Mouse (Mus musculus): ENCODE results near the gene Rap2a. TPM values are rescaled to one million over a fixed set of nuclear protein-coding genes. Genes with fewer than 3 reads are reported as not detected.
A peak's percentile ranks its signal among the peaks of the same experiment; 100 is the strongest.

The Rap2a gene
- total RNA-seq (2021): 10 to 100 TPM; 16.5 to 16.8 TPM
- long read RNA-seq, experiment 1, full-length matches to known transcripts: 32 of 37 reads
- long read RNA-seq, experiment 1, partial matches to known transcripts: 5 of 37 reads
- long read RNA-seq, experiment 1, other reads (novel, unspliced or antisense): 0 of 37 reads
- long read RNA-seq, experiment 2, full-length matches to known transcripts: 27 of 33 reads
- long read RNA-seq, experiment 2, partial matches to known transcripts: 5 of 33 reads
- long read RNA-seq, experiment 2, other reads (novel, unspliced or antisense): 1 of 33 reads

DNA sequence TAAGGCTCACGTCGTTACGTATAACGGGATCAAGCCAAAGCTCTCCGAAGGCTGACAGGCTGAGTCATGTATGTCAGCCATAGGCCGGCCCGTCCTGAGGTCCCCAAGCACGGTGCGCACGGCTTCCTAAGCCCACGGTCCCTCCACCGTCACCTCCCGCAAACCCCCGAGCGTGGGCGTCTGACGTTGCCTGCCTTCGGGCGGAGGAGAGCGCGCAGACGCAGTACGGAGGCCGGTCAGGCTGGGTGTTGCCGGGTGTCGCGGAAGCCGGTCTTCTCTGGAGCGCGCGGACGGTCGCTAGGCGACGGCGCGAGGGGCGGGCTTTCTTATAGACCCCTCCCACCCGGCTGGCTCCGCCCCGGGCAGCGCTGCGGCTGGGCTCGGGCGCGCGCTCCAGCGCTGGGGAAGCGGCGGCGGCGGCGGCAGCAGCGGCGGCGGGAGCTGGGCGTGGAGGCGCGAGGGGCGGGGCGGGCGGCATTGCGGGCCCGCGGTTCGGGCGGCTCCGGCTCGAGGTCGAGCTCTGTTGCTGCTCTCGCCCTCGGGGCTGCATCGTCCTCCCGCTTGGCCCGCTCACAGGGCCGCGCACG lies at the start of gene Rap2a:
Gene Rap2a, plus strand, starts transcription at position 463 of the 587 bp plus-strand sequence.
- intact Hi-C loops (cut with DNase I): loop anchor here (2.0 to 5.0 kb wide), 6 partner anchors 55 to 341 kb away; partner anchors contain the start of gene Mbnl2

GRCm38 (mm10) chr14:120428497-120428896 lies 49.7 kb upstream of the Rap2a start:
- intact Hi-C loops (cut with DNase I): no loop called here
- DNase-seq: no peak

More for the DNA sequence above, at the start of gene Rap2a:
- peak; percentile 96 to 97 for DNase-seq

DNA sequence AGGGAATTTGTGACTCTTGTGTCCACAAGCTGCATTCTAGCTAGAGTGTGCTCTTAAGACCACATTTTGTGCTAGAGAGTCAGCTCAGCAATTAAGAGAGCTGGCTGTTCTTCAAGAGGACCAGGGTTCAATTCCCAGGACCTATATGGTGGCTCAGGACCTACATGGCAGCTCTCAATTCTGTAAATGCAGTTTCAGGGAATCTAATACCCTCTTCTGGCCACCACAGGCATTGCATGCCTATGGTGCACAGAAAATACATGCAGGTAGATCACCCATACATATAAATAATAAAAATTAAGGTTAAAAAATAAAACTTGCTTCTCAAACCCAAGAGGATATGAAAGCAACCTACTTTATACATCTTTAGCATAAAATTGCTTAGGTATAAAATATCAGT lies 45.5 kb upstream of the Rap2a start:
- peak in 1 of 2 experiments; percentile 21 for DNase-seq
- intact Hi-C loops (cut with DNase I): no loop called here

DNA sequence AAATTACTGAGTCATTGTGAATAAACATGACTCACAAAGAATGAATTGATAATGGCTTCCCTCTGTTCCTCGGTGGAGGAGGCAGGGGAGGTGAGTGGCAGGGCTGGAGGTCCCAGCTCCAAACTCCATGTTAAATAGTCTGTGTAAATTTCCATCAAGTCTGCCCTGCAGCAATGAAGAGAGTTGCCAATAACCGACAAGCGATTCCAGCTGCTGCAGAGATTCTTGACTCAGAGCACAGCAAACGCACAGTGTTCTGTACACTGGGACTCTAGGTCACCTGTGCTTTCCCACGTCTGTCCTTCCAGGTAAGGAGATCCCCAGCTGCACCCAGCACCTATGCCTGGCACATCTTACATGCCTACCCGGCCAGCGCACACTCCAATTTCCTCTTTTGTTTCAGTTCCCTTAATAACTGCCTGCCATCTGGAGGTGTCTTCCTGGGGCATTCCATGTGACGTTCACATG lies 44.3 kb upstream of the Rap2a start:
- intact Hi-C loops (cut with DNase I): no loop called here
- DNase-seq: no peak

DNA sequence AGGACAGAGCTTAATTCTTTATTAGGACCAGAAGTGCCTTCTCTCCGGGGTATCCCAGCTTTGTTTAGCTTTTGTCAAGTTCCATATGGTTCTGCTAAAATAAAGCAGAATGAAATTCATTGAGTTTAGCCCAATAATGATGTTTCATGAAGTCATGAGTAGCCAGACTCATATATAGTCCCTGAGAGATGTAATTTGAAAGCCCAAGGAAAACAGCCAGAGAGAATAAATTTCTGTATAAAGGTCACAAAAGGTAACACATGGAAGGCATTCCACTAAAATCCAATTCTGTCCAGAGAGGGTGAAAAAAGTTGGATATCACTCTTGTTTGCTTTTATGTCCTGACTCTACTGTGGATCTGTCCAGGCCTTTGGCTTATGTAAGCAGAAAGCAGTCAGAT lies 43.4 kb upstream of the Rap2a start:
- DNase-seq: no peak
- intact Hi-C loops (cut with DNase I): no loop called here

- no peak for DNase-seq
- intact Hi-C loops (cut with DNase I): no loop called here
Observed at GRCm38 (mm10) chr14:120440716-120441115, 37.5 kb upstream of the Rap2a start.

DNA sequence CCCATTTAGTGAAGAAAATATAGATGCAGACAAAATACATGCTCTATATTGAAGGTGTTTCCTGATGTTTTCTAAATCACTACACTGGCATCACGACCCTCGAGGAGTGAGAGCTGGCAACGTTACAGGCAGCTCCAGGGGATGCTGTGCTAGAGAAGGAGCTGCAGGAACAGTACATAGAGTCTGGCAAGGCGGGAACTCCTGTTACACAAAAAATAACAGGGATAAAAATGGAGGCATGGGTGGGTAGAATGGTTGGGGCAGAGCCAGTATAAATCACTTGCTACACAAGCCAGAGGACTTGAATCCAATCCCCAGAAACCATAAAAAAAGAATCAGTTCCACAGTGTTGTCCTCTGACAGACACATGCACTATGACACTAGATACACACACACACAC lies 37.0 kb upstream of the Rap2a start:
- intact Hi-C loops (cut with DNase I): no loop called here
- no peak for DNase-seq

GRCm38 (mm10) chr14:120441836-120442235 lies 36.4 kb upstream of the Rap2a start:
- intact Hi-C loops (cut with DNase I): no loop called here
- DNase-seq: no peak

- intact Hi-C loops (cut with DNase I): no loop called here
- DNase-seq: no peak
Observed at GRCm38 (mm10) chr14:120454221-120454620, 24.0 kb upstream of the Rap2a start.

DNA sequence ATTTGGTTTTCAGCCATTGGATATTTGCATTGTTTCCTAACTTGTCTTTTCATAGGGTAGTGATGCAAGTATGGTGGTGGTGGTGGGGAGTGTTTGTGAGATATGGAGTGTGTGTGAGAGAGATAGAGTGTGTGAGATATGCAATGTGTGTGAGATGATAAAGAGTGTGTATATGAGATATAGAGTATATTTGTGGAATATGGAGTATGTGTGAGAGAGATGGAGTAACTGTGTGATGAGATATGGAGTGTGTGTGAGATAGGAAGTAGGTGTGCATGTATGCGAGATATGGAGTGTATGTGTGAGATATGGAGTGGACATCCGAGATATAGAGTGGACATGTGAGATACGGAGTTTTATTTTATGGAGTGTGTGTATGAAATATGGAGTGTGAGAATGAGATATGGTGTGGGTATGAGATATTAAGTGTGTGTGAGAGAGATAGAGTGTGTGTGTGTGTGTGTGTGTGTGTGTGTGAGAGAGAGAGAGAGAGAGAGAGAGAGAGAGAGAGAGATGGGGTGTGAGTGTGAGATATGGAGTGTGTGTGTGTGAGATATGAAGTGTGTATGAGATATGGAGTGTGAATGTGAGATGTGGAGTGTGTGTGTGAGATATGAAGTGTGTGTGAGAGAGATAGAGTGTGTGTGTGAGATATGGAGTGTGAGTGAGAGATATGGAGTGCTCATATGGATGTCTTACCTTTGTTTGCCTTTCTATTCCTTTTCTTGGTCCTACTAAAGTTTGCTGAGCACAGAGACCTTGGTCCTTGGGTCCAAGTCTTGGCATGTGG lies 14.1 kb upstream of the Rap2a start:
- intact Hi-C loops (cut with DNase I): no loop called here
- DNase-seq: no peak

GRCm38 (mm10) chr14:120466816-120467215 lies 11.4 kb upstream of the Rap2a start:
- DNase-seq: no peak
- intact Hi-C loops (cut with DNase I): no loop called here

GRCm38 (mm10) chr14:120469126-120469790 lies 9.0 kb upstream of the Rap2a start:
- no peak for DNase-seq
- intact Hi-C loops (cut with DNase I): no loop called here

DNA sequence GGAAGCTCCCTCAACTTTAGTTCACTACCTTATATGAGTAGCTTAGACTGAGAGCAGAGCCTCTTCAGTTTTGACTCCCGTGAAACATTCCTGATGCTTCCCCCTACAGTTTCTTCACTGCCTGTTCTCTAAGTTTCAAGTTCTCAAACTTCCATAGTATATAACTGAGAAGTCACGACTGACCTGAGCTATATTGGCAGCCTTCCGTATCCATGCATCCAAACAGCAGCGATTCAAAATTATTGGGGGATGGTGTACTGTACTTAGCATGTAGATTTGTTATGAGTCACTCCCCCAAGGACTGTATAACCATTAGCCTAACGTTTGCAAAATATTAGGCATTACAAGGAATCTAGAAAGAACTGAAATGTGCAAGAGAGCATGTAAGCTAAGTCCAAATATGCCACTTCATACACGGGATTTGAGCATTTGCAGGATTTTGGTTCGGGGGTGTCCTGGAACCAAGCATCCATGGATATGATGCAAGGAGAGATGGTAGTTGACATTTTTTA lies 2.0 kb upstream of the Rap2a start:
- DNase-seq: no peak
- intact Hi-C loops (cut with DNase I): loop anchor here (5.0 kb wide), 5 partner anchors 74 to 339 kb away; partner anchors contain the start of gene Mbnl2

DNA sequence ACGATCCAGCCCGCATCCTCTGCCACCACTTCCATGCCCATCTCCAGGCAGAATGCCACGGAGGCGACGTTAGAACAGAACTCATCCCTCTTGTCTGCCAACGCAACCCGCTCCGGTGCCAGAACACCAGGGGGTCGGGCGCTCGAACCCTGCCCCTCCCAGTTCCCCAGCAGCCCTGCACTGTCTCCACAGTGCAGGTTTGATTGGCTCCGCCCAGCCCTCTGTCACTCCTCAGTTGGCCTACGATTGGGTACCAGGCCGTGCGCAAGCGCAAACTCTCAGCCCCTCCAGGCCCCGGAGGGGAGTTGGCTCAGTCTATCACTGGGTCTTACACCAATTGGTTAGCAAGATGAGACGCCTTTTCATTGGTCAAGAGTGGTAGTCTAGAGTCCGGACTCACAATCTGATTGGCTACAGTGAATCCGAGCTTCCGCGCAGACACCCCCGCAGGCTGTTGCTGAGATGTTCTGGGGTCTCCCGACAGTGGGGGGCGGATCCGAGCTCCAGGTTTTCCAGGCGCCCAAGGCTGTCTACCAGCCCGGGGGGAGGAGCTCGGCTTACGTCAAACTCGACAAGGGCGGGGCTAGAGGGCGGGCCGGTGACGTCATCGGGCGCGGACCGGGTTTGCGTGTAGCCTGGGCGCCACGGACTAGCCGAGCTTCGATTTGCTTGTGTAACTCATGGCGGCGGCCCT lies 809 bp upstream of the Rap2a start:
- intact Hi-C loops (cut with DNase I): loop anchor here (5.0 kb wide), 5 partner anchors 75 to 340 kb away; partner anchors contain the start of gene Mbnl2
- DNase-seq: peak; percentile 99

- DNase-seq: peak in 1 of 2 experiments; percentile 20
- intact Hi-C loops (cut with DNase I): loop anchor here (2.0 to 5.0 kb wide), 6 partner anchors 54 to 341 kb away; partner anchors contain the start of gene Mbnl2
Observed at GRCm38 (mm10) chr14:120478641-120479341, 547 bp downstream of the Rap2a start.

DNA sequence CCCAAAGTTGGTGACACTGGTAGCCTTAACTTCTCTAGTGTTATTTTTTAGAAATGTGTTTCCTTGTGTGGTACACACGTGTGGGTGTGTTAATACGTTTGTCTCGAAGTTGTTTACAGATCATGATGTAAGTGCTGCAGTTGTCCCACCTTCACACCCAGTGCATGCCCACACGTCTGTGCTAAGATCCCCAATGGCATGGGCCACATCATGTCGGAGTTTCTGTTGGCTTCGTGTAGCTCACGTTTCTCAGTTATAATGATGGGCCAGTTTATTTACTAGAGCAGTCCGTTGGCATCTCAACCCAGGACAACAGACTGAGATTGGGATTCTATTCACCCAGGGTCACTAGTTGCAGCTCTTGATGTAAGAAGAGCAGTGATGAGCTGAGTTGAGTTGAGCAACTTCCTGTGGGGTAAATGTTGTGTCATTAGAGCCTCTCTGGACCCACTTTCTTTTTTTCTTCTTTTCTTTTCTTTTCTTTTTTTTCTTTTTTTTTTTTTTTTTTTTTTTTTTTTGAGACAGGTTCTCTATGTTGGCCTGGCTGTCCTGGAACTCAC lies 2.2 kb downstream of the Rap2a start:
- intact Hi-C loops (cut with DNase I): no loop called here
- DNase-seq: no peak

- intact Hi-C loops (cut with DNase I): no loop called here
- DNase-seq: no peak
Observed at GRCm38 (mm10) chr14:120480927-120481326, 2.7 kb downstream of the Rap2a start.

GRCm38 (mm10) chr14:120484561-120484960 lies 6.3 kb downstream of the Rap2a start:
- intact Hi-C loops (cut with DNase I): no loop called here

DNA sequence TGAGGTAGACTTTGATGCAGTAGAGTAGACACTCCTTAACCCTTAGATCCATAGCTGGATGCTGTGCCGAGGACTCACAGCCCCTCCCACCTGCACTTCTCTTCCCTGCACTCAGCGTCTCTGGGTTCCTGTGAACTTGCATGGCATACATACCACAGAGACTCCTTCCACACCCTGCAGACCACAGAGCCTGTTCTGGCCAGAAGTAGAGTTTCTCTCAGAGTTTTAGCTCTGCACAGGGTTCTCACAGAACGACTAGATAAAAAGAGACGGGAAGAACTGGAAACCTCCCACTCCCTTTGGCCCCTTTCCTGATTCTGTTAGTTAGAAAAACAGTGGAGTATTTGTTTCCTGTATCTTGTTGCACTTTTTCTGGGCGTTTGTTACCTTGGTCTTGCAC lies 18.0 kb downstream of the Rap2a start:
- intact Hi-C loops (cut with DNase I): no loop called here
- DNase-seq: no peak

More at GRCm38 (mm10) chr14:120484561-120484960, 6.3 kb downstream of the Rap2a start:
- no peak for DNase-seq

All from heart, postnatal 14 days (tissue).